Mouse (Mus musculus) adrenal gland, adult 18-20 months (tissue): Measurements from ENCODE around the gene Ren1. TPM values are rescaled to one million over a fixed set of nuclear protein-coding genes. Genes with fewer than 3 reads are reported as not detected.

Experiments
- DNase-seq, 2 experiments: peaks; one replicate each; pipeline ENCODE4 v3.0.0; 2021 to 2022; ENCODE audit warnings: low spot score in 2 of 2
- total RNA-seq, 2 experiments: library from RNA; stranded (reverse); gene quantifications; 1 replicate in 1 of 2; 2 replicates in 1 of 2; pipeline ENCODE4 v1.2.3; 2021

Ren1 gene
- total RNA-seq, 2 experiments from 2014 or later = 5.5 to 26.0 TPM

GRCm38 (mm10) chr1:133372113-133372512 is 21.8 kb downstream of the Ren1 start:
- peak in 1 of 2 experiments; percentile 48 for DNase-seq

- no peak for DNase-seq
Measured at GRCm38 (mm10) chr1:133375696-133376346, 25.5 kb downstream of the Ren1 start.

GRCm38 (mm10) chr1:133377547-133377946 is 27.2 kb downstream of the Ren1 start:
- DNase-seq = no peak

GRCm38 (mm10) chr1:133379254-133379985 is 29.1 kb downstream of the Ren1 start:
- no peak for DNase-seq

GRCm38 (mm10) chr1:133379986-133380320 is 29.6 kb downstream of the Ren1 start:
- no peak for DNase-seq

GRCm38 (mm10) chr1:133380347-133381065 is 30.2 kb downstream of the Ren1 start:
- no peak for DNase-seq

GRCm38 (mm10) chr1:133382008-133382407 is 31.7 kb downstream of the Ren1 start:
- no peak for DNase-seq

GRCm38 (mm10) chr1:133382552-133383155 is 32.3 kb downstream of the Ren1 start:
- DNase-seq = no peak

- DNase-seq = no peak
Measured at GRCm38 (mm10) chr1:133383157-133383783, 33.0 kb downstream of the Ren1 start.

- DNase-seq = peak; percentile 57 to 76
Measured at GRCm38 (mm10) chr1:133385506-133385905, 35.2 kb downstream of the Ren1 start.

GRCm38 (mm10) chr1:133386209-133386608 is 35.9 kb downstream of the Ren1 start:
- no peak for DNase-seq

GRCm38 (mm10) chr1:133387539-133388268 is 37.4 kb downstream of the Ren1 start:
- no peak for DNase-seq

- DNase-seq = no peak
Measured at GRCm38 (mm10) chr1:133394702-133395101, 44.4 kb downstream of the Ren1 start.

GRCm38 (mm10) chr1:133396693-133397092 is 46.4 kb downstream of the Ren1 start:
- no peak for DNase-seq

- no peak for DNase-seq
Measured at GRCm38 (mm10) chr1:133397094-133397482, 46.8 kb downstream of the Ren1 start.

- DNase-seq = no peak
Measured at GRCm38 (mm10) chr1:133397483-133398237, 47.4 kb downstream of the Ren1 start.

- no peak for DNase-seq
Measured at GRCm38 (mm10) chr1:133400014-133400725, 49.9 kb downstream of the Ren1 start.

- no peak for DNase-seq
Measured at GRCm38 (mm10) chr1:133404005-133404404, 53.7 kb downstream of the Ren1 start.

GRCm38 (mm10) chr1:133406614-133407013 is 56.3 kb downstream of the Ren1 start:
- no peak for DNase-seq
